Mouse (Mus musculus): ENCODE measurements around the gene Nadk. TPM values are rescaled to one million over a fixed set of nuclear protein-coding genes. Genes with fewer than 3 reads are reported as not detected.

Gene Nadk
- polyA plus RNA-seq (2016; fragmentation: Nextera tagmentation; extraction: Ambion mirVana), result 75.9 and 78.0 TPM in 2 replicates

DNA sequence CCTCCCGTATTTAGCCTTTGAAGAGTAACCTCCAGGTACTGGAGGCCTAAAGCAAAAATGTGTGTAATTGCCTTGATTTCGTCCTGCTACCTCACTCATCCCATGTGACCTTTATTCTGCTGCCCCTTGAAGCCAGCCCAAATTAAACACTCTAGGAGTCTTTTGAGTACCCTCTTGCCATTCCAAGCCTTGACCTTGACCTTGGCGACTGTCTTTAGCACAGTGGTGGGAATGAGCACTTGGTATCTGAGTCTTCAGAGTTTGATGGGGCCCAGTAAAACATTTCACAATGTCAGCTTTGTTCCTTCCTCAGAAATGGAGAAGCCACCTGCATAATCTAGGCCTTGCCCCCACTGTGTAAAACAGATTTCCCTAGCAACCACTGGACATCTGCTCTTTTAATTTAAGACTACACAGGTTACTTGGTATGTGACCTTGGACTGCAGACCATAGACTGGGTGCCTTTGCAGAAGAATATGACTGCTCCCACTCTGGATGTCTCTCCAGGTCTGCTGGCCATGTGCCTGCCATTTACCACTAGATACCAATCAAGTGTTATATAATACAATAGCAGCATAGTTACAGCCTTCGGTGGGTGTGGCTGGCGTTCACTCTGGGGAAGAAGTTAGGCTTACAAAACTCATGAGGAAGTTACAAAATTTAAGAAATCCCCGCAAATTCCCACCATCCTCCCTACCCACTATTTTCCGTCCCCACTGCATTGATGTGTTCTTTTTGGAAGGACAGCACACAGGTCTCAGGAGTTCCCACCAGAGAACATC lies at the start of gene Nadk:
Gene Nadk, plus strand, starts transcription at position 718 of the 782 bp plus-strand sequence.
- peak within 1 kb of the TSS; percentile 81 for H3K27ac ChIP-seq
- H3K36me3 ChIP-seq, result peaks cover 38% of the 10 kb centered on the region
- H3K4me3 ChIP-seq, result peak within 1 kb of the TSS; percentile 87
- no peak for ATAC-seq
- H3K9ac ChIP-seq, result peak within 1 kb of the TSS; percentile 73
- 69% methylated on average over 7 of the region's 7 CpGs for WGBS (ENCODE audit: insufficient replicate concordance)
- H3K27me3 ChIP-seq (replicated peaks), result no peaks in the 10 kb centered on the region
- H3K9me3 ChIP-seq (replicated peaks), result no peaks in the 10 kb centered on the region
- H3K4me1 ChIP-seq, result peaks cover 76% of the 10 kb centered on the region
- peak within 1 kb of the TSS; percentile 95 for H3K4me2 ChIP-seq

DNA sequence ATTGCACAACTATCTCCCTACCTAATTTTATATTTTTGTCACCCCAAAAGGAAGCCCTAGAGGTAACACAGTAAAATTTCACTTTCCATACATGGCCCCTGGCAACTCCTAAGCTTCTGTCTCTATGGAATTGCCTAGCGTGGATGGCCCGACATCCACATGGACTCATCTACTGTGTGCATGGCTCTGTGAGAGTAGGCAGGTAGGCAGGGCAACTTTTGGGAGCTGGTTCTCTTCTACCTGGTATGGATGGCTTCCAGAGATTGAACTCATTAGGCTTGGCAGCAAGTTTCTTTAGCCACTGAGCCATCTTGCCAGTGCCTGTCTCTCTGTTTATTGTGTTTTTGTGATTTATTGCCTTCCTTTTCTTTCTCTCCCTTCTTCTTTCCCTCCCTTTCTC lies 47.4 kb upstream of the Nadk start:
- 92% methylated on average over 2 of the region's 2 CpGs for WGBS (ENCODE audit: insufficient replicate concordance)
- H3K9ac ChIP-seq, result no peak overlapping the region

GRCm38 (mm10) chr4:155517948-155518517 lies 44.1 kb upstream of the Nadk start:
- 67% methylated on average over 7 of the region's 7 CpGs for WGBS (ENCODE audit: insufficient replicate concordance)
- no peak overlapping the region for H3K4me2 ChIP-seq
- no peak overlapping the region for H3K9ac ChIP-seq
- no peak overlapping the region for H3K4me3 ChIP-seq
- no peak overlapping the region for H3K27ac ChIP-seq
- peaks cover 20% of the 10 kb centered on the region for H3K36me3 ChIP-seq
- H3K4me1 ChIP-seq, result no peaks in the 10 kb centered on the region
- no peaks in the 10 kb centered on the region for H3K27me3 ChIP-seq (replicated peaks)
- no peaks in the 10 kb centered on the region for H3K9me3 ChIP-seq (replicated peaks)
- no peak for ATAC-seq

More for the DNA sequence above, 47.4 kb upstream of the Nadk start:
- Histone ChIP-seq H3K36me3 (peaks cover 11% of the 10 kb centered on the region; the same call in 1 of the 2 replicates), H3K27me3 (replicated peaks) (no peaks in the 10 kb centered on the region), H3K4me1 (peaks cover 6% of the 10 kb centered on the region; the same call in 1 of the 2 replicates), H3K9me3 (replicated peaks) (no peaks in the 10 kb centered on the region), H3K4me2 (no peak overlapping the region), H3K4me3 (no peak overlapping the region), H3K27ac (no peak overlapping the region)
- no peak for ATAC-seq

- no peaks in the 10 kb centered on the region for H3K27me3 ChIP-seq (replicated peaks)
- no peaks in the 10 kb centered on the region for H3K9me3 ChIP-seq (replicated peaks)
- WGBS (ENCODE audit: insufficient replicate concordance), result 85% methylated on average over 7 of the region's 7 CpGs
- H3K9ac ChIP-seq, result no peak overlapping the region
- H3K27ac ChIP-seq, result no peak overlapping the region
- H3K4me1 ChIP-seq, result no peaks in the 10 kb centered on the region
- ATAC-seq, result no peak
- no peak overlapping the region for H3K4me2 ChIP-seq
- H3K4me3 ChIP-seq, result no peak overlapping the region
- peaks cover 16% of the 10 kb centered on the region for H3K36me3 ChIP-seq
These were observed 39.9 kb upstream of the Nadk start for GRCm38 (mm10) chr4:155522327-155522726.

DNA sequence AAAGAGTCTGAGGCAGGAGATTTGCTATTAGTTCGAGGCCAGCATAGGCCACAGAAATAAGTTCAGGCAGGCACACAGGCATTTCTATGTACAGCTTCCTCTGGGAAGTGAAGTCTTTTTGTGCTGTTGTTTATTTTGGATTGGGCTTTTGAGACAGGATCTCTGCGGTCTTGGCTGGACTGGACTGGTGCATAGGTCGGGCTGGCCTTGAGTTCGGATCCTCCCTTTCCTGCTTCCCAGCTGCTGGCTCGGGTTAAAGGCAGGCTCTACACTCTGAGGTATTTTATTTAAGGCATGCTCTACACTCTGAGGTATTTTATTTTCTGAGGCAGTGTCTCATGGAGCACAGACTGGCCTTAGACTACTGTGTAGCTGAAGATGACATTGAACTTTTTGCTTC lies 36.4 kb upstream of the Nadk start:
- 82% methylated on average over 5 of the region's 5 CpGs for WGBS (ENCODE audit: insufficient replicate concordance)
- Histone ChIP-seq H3K27me3 (replicated peaks) (no peaks in the 10 kb centered on the region), H3K9me3 (replicated peaks) (no peaks in the 10 kb centered on the region), H3K27ac (no peak overlapping the region), H3K9ac (no peak overlapping the region), H3K4me2 (no peak overlapping the region), H3K36me3 (peaks cover 46% of the 10 kb centered on the region), H3K4me1 (no peaks in the 10 kb centered on the region), H3K4me3 (no peak overlapping the region)
- no peak for ATAC-seq

DNA sequence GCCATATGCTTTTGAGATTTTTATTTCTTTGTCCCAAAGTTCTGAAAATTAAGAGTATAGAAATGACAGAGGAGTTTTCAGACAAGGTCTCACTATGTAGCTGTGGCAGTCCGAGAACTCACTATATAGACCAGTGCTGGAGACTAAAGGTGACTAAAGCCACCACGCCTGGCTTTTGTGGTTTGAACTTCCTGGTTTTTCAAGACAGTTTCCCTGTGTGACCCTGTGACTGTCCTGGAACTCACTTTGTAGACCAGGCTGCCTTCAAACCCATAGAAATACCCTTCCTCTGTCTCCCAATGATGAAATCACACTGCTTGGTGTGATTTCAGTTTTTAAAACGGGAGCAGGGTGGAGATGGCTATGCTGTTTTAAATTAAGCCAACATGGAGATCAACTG lies 32.9 kb upstream of the Nadk start:
- peaks cover 61% of the 10 kb centered on the region for H3K36me3 ChIP-seq
- H3K9me3 ChIP-seq (replicated peaks), result no peaks in the 10 kb centered on the region
- H3K4me2 ChIP-seq, result no peak overlapping the region
- no peaks in the 10 kb centered on the region for H3K4me1 ChIP-seq
- no peak overlapping the region for H3K27ac ChIP-seq
- H3K4me3 ChIP-seq, result no peak overlapping the region
- no peak overlapping the region for H3K9ac ChIP-seq
- no peak for ATAC-seq
- 59% methylated on average over 3 of the region's 3 CpGs for WGBS (ENCODE audit: insufficient replicate concordance)
- H3K27me3 ChIP-seq (replicated peaks), result no peaks in the 10 kb centered on the region

DNA sequence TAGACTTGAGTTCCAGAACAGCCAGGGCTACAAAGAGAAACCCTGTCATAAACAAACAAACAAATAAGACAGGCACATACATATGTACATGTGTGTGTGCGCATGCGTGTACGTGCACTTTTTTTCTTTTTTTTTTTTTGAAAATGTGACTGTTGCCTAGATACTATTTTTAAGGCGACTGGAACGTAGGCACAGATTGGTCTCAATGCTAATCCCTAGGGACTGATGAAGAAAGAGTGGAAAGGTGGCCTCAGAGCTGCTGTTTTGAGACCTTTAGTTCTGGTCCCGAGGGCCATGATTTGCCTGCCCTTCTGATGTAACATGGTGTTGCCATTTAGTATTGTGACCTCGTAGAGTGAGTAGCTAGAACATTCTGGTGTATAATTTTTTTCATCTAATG lies 12.2 kb upstream of the Nadk start:
- no peak for ATAC-seq
- WGBS (ENCODE audit: insufficient replicate concordance), result 87% methylated on average over 7 of the region's 7 CpGs
- no peaks in the 10 kb centered on the region for H3K9me3 ChIP-seq (replicated peaks)
- H3K36me3 ChIP-seq, result peaks cover 78% of the 10 kb centered on the region
- H3K9ac ChIP-seq, result no peak overlapping the region
- H3K4me1 ChIP-seq, result peaks cover 7% of the 10 kb centered on the region
- H3K27me3 ChIP-seq (replicated peaks), result no peaks in the 10 kb centered on the region
- H3K27ac ChIP-seq, result no peak overlapping the region
- H3K4me3 ChIP-seq, result no peak overlapping the region
- no peak overlapping the region for H3K4me2 ChIP-seq

DNA sequence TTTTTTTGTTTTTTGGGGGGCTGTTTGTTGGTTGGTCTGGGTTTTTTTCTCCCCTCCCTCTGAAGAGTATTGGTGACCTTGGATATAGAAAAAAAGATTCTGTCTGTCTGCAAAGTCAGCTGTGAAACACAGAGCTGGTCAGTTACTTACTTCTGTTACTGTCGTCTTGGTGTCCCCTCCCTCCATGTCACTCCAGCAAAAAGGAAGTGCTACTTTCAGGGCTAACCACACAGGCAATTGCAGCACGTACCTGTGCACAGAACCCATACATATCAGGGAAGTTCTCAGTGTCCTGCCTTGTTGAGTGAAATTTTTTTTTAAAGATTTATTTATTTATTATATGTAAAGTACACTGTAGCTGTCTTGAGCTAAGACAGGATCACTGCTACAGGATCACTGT lies 11.7 kb upstream of the Nadk start:
- no peak overlapping the region for H3K4me3 ChIP-seq
- no peak for ATAC-seq
- peaks cover 10% of the 10 kb centered on the region for H3K4me1 ChIP-seq
- H3K27ac ChIP-seq, result no peak overlapping the region
- 45% methylated on average over 2 of the region's 2 CpGs for WGBS (ENCODE audit: insufficient replicate concordance)
- H3K4me2 ChIP-seq, result no peak overlapping the region
- H3K27me3 ChIP-seq (replicated peaks), result no peaks in the 10 kb centered on the region
- H3K36me3 ChIP-seq, result peaks cover 78% of the 10 kb centered on the region
- H3K9ac ChIP-seq, result no peak overlapping the region
- H3K9me3 ChIP-seq (replicated peaks), result no peaks in the 10 kb centered on the region

DNA sequence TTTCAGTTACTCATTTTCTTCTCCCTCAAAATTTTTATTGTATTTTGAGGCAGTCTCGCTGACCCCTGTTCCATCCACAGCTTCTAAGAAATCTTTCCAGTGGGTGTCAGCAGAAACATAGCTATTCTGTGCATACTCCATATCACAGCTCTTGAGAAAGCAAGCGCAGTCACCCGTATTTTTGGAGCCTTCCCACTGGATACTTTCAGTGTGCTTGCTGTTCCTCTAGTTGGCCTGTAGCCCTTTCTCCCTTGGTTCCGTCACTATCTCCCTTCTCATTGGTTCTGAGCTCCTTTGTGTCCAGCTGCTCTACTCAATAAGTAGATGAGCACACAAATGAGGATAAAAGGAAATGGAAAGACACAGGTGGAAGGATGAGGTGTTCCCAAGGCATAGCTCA lies 11.1 kb upstream of the Nadk start:
- no peak overlapping the region for H3K4me3 ChIP-seq
- peaks cover 79% of the 10 kb centered on the region for H3K36me3 ChIP-seq
- H3K9ac ChIP-seq, result no peak overlapping the region
- H3K4me2 ChIP-seq, result no peak overlapping the region
- WGBS (ENCODE audit: insufficient replicate concordance), result 80% methylated on average over 4 of the region's 4 CpGs
- H3K4me1 ChIP-seq, result peaks cover 10% of the 10 kb centered on the region
- H3K9me3 ChIP-seq (replicated peaks), result no peaks in the 10 kb centered on the region
- ATAC-seq, result no peak
- H3K27ac ChIP-seq, result no peak overlapping the region
- no peaks in the 10 kb centered on the region for H3K27me3 ChIP-seq (replicated peaks)

- H3K27ac ChIP-seq, result no peak overlapping the region
- H3K9me3 ChIP-seq (replicated peaks), result no peaks in the 10 kb centered on the region
- H3K36me3 ChIP-seq, result peaks cover 87% of the 10 kb centered on the region
- 83% methylated on average over 6 of the region's 6 CpGs for WGBS (ENCODE audit: insufficient replicate concordance)
- H3K4me2 ChIP-seq, result no peak overlapping the region
- H3K4me3 ChIP-seq, result no peak overlapping the region
- no peaks in the 10 kb centered on the region for H3K27me3 ChIP-seq (replicated peaks)
- no peak overlapping the region for H3K9ac ChIP-seq
- no peak for ATAC-seq
- peaks cover 10% of the 10 kb centered on the region for H3K4me1 ChIP-seq
These were observed 9.2 kb upstream of the Nadk start for GRCm38 (mm10) chr4:155552917-155553532.

DNA sequence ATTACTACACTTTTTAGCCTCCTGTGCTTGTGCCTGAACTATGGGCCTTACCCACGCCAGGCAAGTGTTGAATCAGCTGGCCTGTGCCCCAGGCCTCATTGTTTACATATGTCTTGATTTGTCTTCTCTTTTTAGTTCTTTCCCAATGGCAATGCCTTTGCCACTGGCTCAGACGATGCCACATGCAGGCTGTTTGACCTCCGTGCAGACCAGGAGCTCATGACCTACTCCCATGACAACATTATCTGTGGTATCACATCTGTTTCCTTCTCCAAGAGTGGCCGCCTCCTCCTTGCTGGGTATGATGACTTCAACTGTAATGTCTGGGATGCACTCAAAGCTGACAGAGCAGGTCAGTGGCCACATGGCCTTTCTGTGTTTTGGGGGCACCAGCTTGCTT lies 7.3 kb upstream of the Nadk start:
- Histone ChIP-seq H3K27me3 (replicated peaks) (no peaks in the 10 kb centered on the region), H3K9ac (no peak overlapping the region), H3K9me3 (replicated peaks) (no peaks in the 10 kb centered on the region), H3K36me3 (peaks cover 90% of the 10 kb centered on the region), H3K27ac (no peak overlapping the region), H3K4me3 (no peak overlapping the region), H3K4me1 (peaks cover 27% of the 10 kb centered on the region), H3K4me2 (no peak overlapping the region)
- WGBS (ENCODE audit: insufficient replicate concordance), result 36% methylated on average over 4 of the region's 4 CpGs
- ATAC-seq, result peak; percentile 40; the same call in 1 of the 2 replicates

- Histone ChIP-seq H3K36me3 (peaks cover 95% of the 10 kb centered on the region), H3K4me3 (no peak overlapping the region), H3K4me1 (peaks cover 33% of the 10 kb centered on the region), H3K27me3 (replicated peaks) (no peaks in the 10 kb centered on the region), H3K9ac (no peak overlapping the region), H3K9me3 (replicated peaks) (no peaks in the 10 kb centered on the region), H3K27ac (no peak overlapping the region), H3K4me2 (no peak overlapping the region)
- ATAC-seq, result no peak
- WGBS (ENCODE audit: insufficient replicate concordance), result 61% methylated on average over 1 of the region's 1 CpGs
These were observed 6.7 kb upstream of the Nadk start for GRCm38 (mm10) chr4:155555464-155555863.
